Mouse (Mus musculus) testis, adult 10 weeks (tissue): Measurements from ENCODE around the gene Mad2l2. TPM values are rescaled to one million over a fixed set of nuclear protein-coding genes. Genes with fewer than 3 reads are reported as not detected.

Experiments used
- polyA plus RNA-seq: library from polyadenylated mRNA; stranded (reverse); fragments of 350-450 nt; fragmentation: Illumina TruSeq; extraction: RNeasy Lipid Tissue Mini Kit (QIAGEN cat#74804); gene quantifications from one replicate; pipeline ENCODE4 v1.2.3, GENCODE M21; 2014; ENCODE audit warnings: low read depth, low replicate concordance

Mad2l2 gene
- polyA plus RNA-seq, result 36.6 TPM

GRCm38 (mm10) chr4:148130133-148130532 is at the start of gene Mad2l2:
Mad2l2 (plus strand) TSS chr4:148130384.

GRCm38 (mm10) chr4:148087907-148088527 is 42.2 kb upstream of the Mad2l2 start, which contains the start of gene Agtrap:
Agtrap (minus strand) TSS chr4:148088031.

GRCm38 (mm10) chr4:148130561-148131413 is 603 bp downstream of the Mad2l2 start, which contains the start of gene Draxin:
Draxin (minus strand) TSS chr4:148130698.

GRCm38 (mm10) chr4:148151267-148152168 is 21.3 kb downstream of the Mad2l2 start, which contains the start of gene Fbxo6:
Fbxo6 (minus strand) TSS chr4:148152140.

GRCm38 (mm10) chr4:148160436-148161390 is 30.5 kb downstream of the Mad2l2 start, which contains the start of the genes Fbxo44 and Fbxo2:
Fbxo44 (minus strand) TSS chr4:148160482.
Fbxo2 (plus strand) TSS chr4:148160621.

Other genes starting within 250 kb of the Mad2l2 start
- 35.9 TPM for gene Mfn2, start 225.7 kb upstream of the Mad2l2 start, polyA plus RNA-seq
- 0.45 TPM for gene Plod1, start 193.6 kb upstream of the Mad2l2 start, polyA plus RNA-seq
- gene 2510039O18Rik, start 189.5 kb upstream of the Mad2l2 start, polyA plus RNA-seq, result 5.2 TPM
- not detected for gene Nppb, start 144.6 kb upstream of the Mad2l2 start, polyA plus RNA-seq
- not detected for gene Nppa, start 129.7 kb upstream of the Mad2l2 start, polyA plus RNA-seq
- gene Clcn6, start 91.6 kb upstream of the Mad2l2 start, polyA plus RNA-seq, result 4.0 TPM
- 2.7 TPM for gene Mthfr, start 91.3 kb upstream of the Mad2l2 start, polyA plus RNA-seq
- gene Agtrap, start 42.4 kb upstream of the Mad2l2 start, polyA plus RNA-seq, result 8.2 TPM
- gene Draxin, start 314 bp downstream of the Mad2l2 start, polyA plus RNA-seq, result 0.20 TPM
- gene Fbxo6, start 21.8 kb downstream of the Mad2l2 start, polyA plus RNA-seq, result 1.8 TPM
- 12.3 TPM for gene Fbxo44, start 30.1 kb downstream of the Mad2l2 start, polyA plus RNA-seq
- gene Fbxo2, start 30.2 kb downstream of the Mad2l2 start, polyA plus RNA-seq, result not detected
- gene Disp3, start 157.6 kb downstream of the Mad2l2 start, polyA plus RNA-seq, result not detected